Mouse (Mus musculus): ENCODE data around the gene Mtfp1.

GRCm38 (mm10) chr11:4123922-4124321, 28.7 kb upstream of the Mtfp1 start:
- no peak for TF ChIP-seq POLR2A (IDR thresholded peaks at IDR 0.05; ENCODE audit: borderline replicate concordance, low read depth, low read length)
- peak; percentile 34; the same call in 1 of the 2 replicates for TF ChIP-seq CTCF (IDR thresholded peaks at IDR 0.05; ENCODE audit: low read depth, low read length)
